Mouse (Mus musculus): ENCODE measurements at regions not wholly inside any gene's neighbourhood (a gene's known extent, or its start where the extent isn't known, plus 50 kb on each side); places are given as distances from the start of the nearest gene placed in this dataset.

- DNase-seq: no peak
- intact Hi-C loops (cut with DNase I; ENCODE audit: low total_unique reads): loop anchor here (5.0 kb wide), 1 partner anchor 48 kb away; no protein-coding TSS in a partner anchor
Measured at GRCm38 (mm10) chr9:43970043-43970795, 73.0 kb upstream of the Thy1 start.

DNA sequence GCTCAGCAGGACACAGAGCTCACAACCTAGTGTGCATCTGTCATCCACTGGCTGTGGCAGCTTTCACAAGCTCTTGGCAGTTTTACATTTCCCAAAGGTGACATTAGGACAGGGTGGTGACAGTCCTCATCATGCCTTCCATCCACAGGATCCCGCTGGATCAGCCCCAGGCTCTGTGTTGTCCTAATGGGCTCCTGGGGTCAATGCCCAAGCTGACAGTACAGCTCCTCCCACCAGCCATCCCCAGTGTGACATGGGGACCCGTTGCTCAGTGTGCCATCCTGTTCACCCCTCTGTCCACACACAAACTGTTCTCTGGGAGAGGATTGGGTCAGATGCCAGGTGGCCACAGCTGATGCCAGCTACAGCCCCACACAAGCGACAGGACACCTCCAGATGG is 72.3 kb upstream of the Thy1 start:
- intact Hi-C loops (cut with DNase I; ENCODE audit: low total_unique reads): loop anchor here (5.0 kb wide), 1 partner anchor 49 kb away; no protein-coding TSS in a partner anchor
- DNase-seq: no peak

- DNase-seq: no peak
- intact Hi-C loops (cut with DNase I; ENCODE audit: low total_unique reads): loop anchor here (5.0 kb wide), 1 partner anchor 50 kb away; no protein-coding TSS in a partner anchor
Measured at GRCm38 (mm10) chr9:43972290-43972689, 70.9 kb upstream of the Thy1 start.

GRCm38 (mm10) chr9:43975405-43975804 is 67.8 kb upstream of the Thy1 start:
- intact Hi-C loops (cut with DNase I; ENCODE audit: low total_unique reads): no loop called here

DNA sequence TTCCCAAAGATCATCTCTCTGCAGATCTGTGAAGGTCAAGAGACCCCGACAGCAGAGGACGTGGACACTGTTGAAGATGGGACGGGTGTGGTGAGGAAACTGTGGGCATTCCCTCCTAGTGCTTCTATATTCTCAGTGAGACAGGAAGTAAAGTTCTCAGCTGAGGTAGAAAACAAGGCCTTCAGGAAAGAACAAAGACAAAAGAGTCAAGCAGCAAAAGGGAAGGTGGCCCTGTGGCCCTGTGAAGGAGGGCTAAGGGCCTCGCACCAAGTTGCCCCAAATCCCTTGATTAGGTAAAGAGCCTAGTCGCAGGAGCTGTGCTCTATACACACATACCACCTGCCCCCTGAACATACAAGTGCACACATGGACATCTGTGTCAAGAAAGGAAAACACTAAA is 66.8 kb upstream of the Thy1 start:
- intact Hi-C loops (cut with DNase I; ENCODE audit: low total_unique reads): no loop called here
- no peak for DNase-seq

More at GRCm38 (mm10) chr9:43975405-43975804, 67.8 kb upstream of the Thy1 start:
- no peak for DNase-seq

DNA sequence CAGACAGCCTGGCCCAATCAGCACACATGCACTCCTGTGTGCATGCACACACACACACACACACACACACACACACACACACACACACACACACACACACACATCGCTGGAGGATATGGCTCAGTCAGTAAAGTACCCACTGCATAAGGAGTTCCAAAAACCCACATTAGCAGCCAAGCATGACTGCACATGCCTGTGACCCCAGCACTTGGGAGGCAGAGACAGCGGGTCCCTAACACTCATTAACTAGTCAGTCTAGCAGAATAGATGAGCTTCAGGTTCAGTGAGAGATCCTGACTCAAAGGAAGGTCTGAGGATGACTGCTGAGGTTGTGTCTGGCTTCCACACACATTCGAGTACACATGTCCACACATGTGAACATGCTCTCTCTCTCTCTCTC is 65.4 kb upstream of the Thy1 start:
- intact Hi-C loops (cut with DNase I; ENCODE audit: low total_unique reads): no loop called here
- no peak for DNase-seq

DNA sequence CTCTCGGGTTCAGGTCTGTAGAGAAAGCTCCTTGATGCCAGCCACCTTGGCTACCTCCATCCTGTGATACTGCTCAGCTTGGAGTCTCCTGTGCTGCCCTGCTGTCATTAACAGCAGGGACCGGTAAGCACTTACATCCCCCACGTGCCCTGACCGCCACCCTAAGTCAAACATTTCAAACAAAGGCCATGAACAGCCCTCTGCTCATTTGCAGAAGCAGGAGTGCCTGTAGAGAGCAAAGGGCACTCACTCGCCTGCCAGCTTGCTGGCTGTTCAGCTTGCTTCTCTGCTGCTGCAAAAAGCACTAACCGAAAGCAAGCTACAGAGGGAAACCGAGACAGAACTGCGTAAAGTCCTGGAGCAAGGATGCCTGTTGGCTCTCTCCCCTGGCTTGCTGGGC is 61.8 kb upstream of the Thy1 start:
- no peak for DNase-seq
- intact Hi-C loops (cut with DNase I; ENCODE audit: low total_unique reads): no loop called here

DNA sequence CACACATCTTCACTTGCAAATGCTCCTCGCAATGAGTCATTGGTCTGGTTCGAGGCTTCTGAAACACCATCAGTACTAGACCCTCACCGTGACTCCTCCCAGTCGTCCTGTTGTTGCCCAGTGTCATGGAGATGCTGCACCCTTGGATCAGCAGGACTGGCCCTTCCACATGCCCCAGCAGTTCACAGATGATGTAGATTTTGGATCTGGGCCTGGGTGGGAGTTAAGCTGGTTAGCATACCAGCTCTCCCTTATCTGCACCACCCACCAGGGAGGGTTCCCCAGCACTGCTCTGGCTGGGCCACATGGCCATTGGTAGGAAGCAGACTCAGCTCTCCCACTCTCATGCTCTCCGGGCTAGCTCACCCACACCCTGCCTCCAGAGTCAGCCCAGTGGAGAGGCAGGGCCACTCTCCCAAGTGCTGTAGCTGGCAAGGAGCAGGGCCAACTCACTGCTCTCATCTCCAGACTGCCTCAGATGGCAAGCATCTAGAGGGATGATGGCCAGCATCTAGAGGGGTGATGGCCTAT is 60.8 kb upstream of the Thy1 start:
- intact Hi-C loops (cut with DNase I; ENCODE audit: low total_unique reads): no loop called here
- DNase-seq: no peak

GRCm38 (mm10) chr9:43983220-43983619 is 60.0 kb upstream of the Thy1 start:
- DNase-seq: no peak
- intact Hi-C loops (cut with DNase I; ENCODE audit: low total_unique reads): no loop called here

- intact Hi-C loops (cut with DNase I; ENCODE audit: low total_unique reads): loop anchor here (5.0 kb wide), 1 partner anchor 78 kb away; no protein-coding TSS in a partner anchor
- DNase-seq: peak; percentile 82
Measured at GRCm38 (mm10) chr9:43984181-43985062, 58.8 kb upstream of the Thy1 start.

- intact Hi-C loops (cut with DNase I; ENCODE audit: low total_unique reads): loop anchor here (5.0 kb wide), 1 partner anchor 74 kb away; no protein-coding TSS in a partner anchor
- no peak for DNase-seq
Measured at GRCm38 (mm10) chr9:43987957-43988356, 55.2 kb upstream of the Thy1 start.

- peak; percentile 40 for DNase-seq
- intact Hi-C loops (cut with DNase I; ENCODE audit: low total_unique reads): loop anchor here (5.0 kb wide), 1 partner anchor 73 kb away; no protein-coding TSS in a partner anchor
Measured at GRCm38 (mm10) chr9:43988981-43989860, 54.0 kb upstream of the Thy1 start.

GRCm38 (mm10) chr9:43990124-43990523 is 53.1 kb upstream of the Thy1 start:
- intact Hi-C loops (cut with DNase I; ENCODE audit: low total_unique reads): loop anchor here (5.0 kb wide), 1 partner anchor 57 kb away; no protein-coding TSS in a partner anchor
- DNase-seq: no peak

DNA sequence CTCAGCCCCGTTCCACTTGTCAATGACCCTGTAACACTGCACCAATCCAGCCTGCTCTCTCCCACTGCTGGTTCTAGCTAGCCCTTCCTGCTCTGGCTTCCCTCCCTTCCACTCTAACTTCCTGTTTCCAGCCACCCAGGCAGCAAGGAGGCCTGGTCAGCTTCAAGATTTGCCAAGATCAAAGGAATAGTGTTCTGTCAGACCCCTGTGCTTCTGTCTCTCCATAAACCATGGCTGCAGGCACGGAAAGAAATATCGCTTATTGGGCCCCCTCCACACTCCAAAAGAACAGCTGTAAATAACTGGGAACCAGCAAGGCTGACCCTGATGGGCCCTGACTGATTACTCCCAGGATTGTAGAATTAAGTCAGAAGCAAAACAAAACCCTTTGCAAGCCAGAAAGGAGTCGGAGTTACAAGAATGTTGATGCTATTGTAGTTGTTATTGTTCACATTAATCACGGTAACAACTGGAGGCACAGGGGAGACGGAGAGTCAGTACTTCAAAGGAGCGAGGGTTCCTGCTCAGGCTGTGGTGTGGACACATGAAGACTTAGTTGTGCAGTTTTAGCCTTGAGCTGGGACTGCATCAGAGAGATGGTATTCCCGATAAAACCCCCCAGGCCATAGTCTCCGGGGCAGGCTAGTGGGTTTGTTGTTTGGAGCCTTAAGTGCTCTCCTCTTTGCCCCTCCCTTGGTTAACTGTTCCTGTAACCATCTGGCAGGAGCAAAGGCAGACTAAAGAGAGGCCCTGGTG is 49.8 kb upstream of the Thy1 start:
- no peak for DNase-seq
- intact Hi-C loops (cut with DNase I; ENCODE audit: low total_unique reads): loop anchor here (5.0 kb wide), 1 partner anchor 54 kb away; no protein-coding TSS in a partner anchor
